13 mouse cellular contexts compared by ENCODE assay signal in genomic region chr16:33936885-33937284, GRCm38 (mm10). TPM values are rescaled to one million over a fixed set of nuclear protein-coding genes. Genes with fewer than 3 reads are reported as not detected.
DNase-seq lines count a peak whose midpoint lies in the region; ATAC-seq and TF ChIP-seq lines count a peak whose summit lies in the region.
"Had no signal": no experiment of that assay in that cellular context is flagged by ENCODE, and none has a peak within 500 bp of the region (broad histone marks: within the 10 kb centered on the region; RNA-seq: fewer than 3 reads in every experiment).

No protein-coding gene starts in this region.

- no peak for TF ChIP-seq EP300 in lung, postnatal 0 days (IDR thresholded peaks at IDR 0.05)

- H3K9me3 ChIP-seq in lung, embryonic 14.5 days (ENCODE audit: low read depth, low read length): no peaks in the 10 kb centered on the region
- H3K9me3 ChIP-seq in lung, postnatal 0 days (ENCODE audit: low read length): no peaks in the 10 kb centered on the region
- no peaks in the 10 kb centered on the region for H3K9me3 ChIP-seq in heart, embryonic 15.5 days (replicated peaks)
- no peaks in the 10 kb centered on the region for H3K9me3 ChIP-seq in hindbrain, embryonic 12.5 days (replicated peaks)
- H3K9me3 ChIP-seq: midbrain, embryonic 15.5 days had no signal

- no peaks in the 10 kb centered on the region for H3K27me3 ChIP-seq in lung, embryonic 14.5 days (ENCODE audit: insufficient read depth, low read length)
- no peaks in the 10 kb centered on the region for H3K27me3 ChIP-seq in lung, postnatal 0 days (replicated peaks; ENCODE audit: insufficient read depth, low read length)
- H3K27me3 ChIP-seq in heart, embryonic 15.5 days: no peaks in the 10 kb centered on the region
- H3K27me3 ChIP-seq in hindbrain, embryonic 12.5 days: no peaks in the 10 kb centered on the region

- H3K27ac ChIP-seq in gastrocnemius, adult 2 months: peak overlapping the region; percentile 82
- H3K27ac ChIP-seq in lung, embryonic 14.5 days (ENCODE audit: low read depth): no peak overlapping the region
- no peak overlapping the region for H3K27ac ChIP-seq in lung, postnatal 0 days (ENCODE audit: low read length)
- peak overlapping the region; percentile 91 for H3K27ac ChIP-seq in heart, embryonic 15.5 days
- H3K27ac ChIP-seq in hindbrain, embryonic 12.5 days: no peak overlapping the region
- H3K27ac ChIP-seq: hindbrain, postnatal 0 days; midbrain, embryonic 15.5 days had no signal

- no peak for TF ChIP-seq CTCF in gastrocnemius, adult 2 months (IDR thresholded peaks at IDR 0.05)
- no peak for TF ChIP-seq CTCF in lung, embryonic 14.5 days (IDR thresholded peaks at IDR 0.05; ENCODE audit: low read depth)
- TF ChIP-seq CTCF in lung, postnatal 0 days (IDR thresholded peaks at IDR 0.05): no peak

- ATAC-seq in lung, embryonic 14.5 days (ENCODE audit: insufficient read depth): no peak
- ATAC-seq in lung, postnatal 0 days: no peak
- ATAC-seq in heart, embryonic 15.5 days (replicated peaks; ENCODE audit: insufficient number of reproducible peaks, insufficient read depth, low FRiP score, low read depth): no peak
- ATAC-seq in megakaryocyte progenitor cell, adult 5-6 weeks (replicated peaks; ENCODE audit: poor library complexity): peak; percentile 40; the same call in 1 of the 2 replicates
- ATAC-seq in hindbrain, embryonic 12.5 days (ENCODE audit: low FRiP score): no peak
- ATAC-seq: forebrain, postnatal 0 days; midbrain, embryonic 15.5 days had no signal

- H3K36me3 ChIP-seq in lung, embryonic 14.5 days (ENCODE audit: insufficient read depth): no peaks in the 10 kb centered on the region
- H3K36me3 ChIP-seq in lung, postnatal 0 days (ENCODE audit: insufficient read depth, low read length): no peaks in the 10 kb centered on the region
- H3K36me3 ChIP-seq in heart, embryonic 15.5 days: no peaks in the 10 kb centered on the region
- no peaks in the 10 kb centered on the region for H3K36me3 ChIP-seq in hindbrain, embryonic 12.5 days
- H3K36me3 ChIP-seq: midbrain, embryonic 15.5 days had no signal

- H3K4me1 ChIP-seq in lung, embryonic 14.5 days (ENCODE audit: insufficient read depth): peaks cover 56% of the 10 kb centered on the region
- peaks cover 9% of the 10 kb centered on the region; the same call in 1 of the 2 replicates for H3K4me1 ChIP-seq in lung, postnatal 0 days (ENCODE audit: insufficient read depth, low read depth, low read length)
- H3K4me1 ChIP-seq in heart, embryonic 15.5 days (replicated peaks): peaks cover 96% of the 10 kb centered on the region
- peaks cover 34% of the 10 kb centered on the region for H3K4me1 ChIP-seq in hindbrain, embryonic 12.5 days

- WGBS in lung, embryonic 14.5 days: 67% methylated on average over 4 of the region's 4 CpGs
- 69% methylated on average over 4 of the region's 4 CpGs for WGBS in lung, postnatal 0 days
- 81% methylated on average over 4 of the region's 4 CpGs for WGBS in heart, embryonic 15.5 days
- 89% methylated on average over 4 of the region's 4 CpGs for WGBS in hindbrain, embryonic 12.5 days

- no peak overlapping the region for H3K4me2 ChIP-seq in lung, embryonic 14.5 days
- no peak overlapping the region for H3K4me2 ChIP-seq in lung, postnatal 0 days (replicated peaks; ENCODE audit: low read depth, low read length)
- H3K4me2 ChIP-seq in heart, embryonic 15.5 days: no peak overlapping the region
- no peak overlapping the region for H3K4me2 ChIP-seq in hindbrain, embryonic 12.5 days (replicated peaks)
- H3K4me2 ChIP-seq: midbrain, embryonic 15.5 days had no signal

- no peak overlapping the region for H3K4me3 ChIP-seq in gastrocnemius, adult 2 months
- no peak overlapping the region for H3K4me3 ChIP-seq in lung, embryonic 14.5 days (ENCODE audit: low read depth, low read length)
- H3K4me3 ChIP-seq in lung, postnatal 0 days (ENCODE audit: low read depth, low read length): no peak overlapping the region
- H3K4me3 ChIP-seq in heart, embryonic 15.5 days: no peak overlapping the region
- no peak overlapping the region for H3K4me3 ChIP-seq in hindbrain, embryonic 12.5 days
- H3K4me3 ChIP-seq: midbrain, embryonic 15.5 days had no signal

- DNase-seq in gastrocnemius, adult 2 months: no peak
- DNase-seq in gastrocnemius, adult 18-20 months (ENCODE audit: low spot score): no peak
- DNase-seq in lung, embryonic 14.5 days: peak; percentile 46
- no peak for DNase-seq in lung, postnatal 0 days (ENCODE audit: low spot score)
- DNase-seq in frontal cortex, postnatal 25 days (ENCODE audit: low spot score in 2 of 2): no peak
- DNase-seq: B cell, adult 2 months; thymus, postnatal 4 days had no signal

- no peak overlapping the region for H3K9ac ChIP-seq in lung, embryonic 14.5 days
- no peak overlapping the region for H3K9ac ChIP-seq in lung, postnatal 0 days (replicated peaks; ENCODE audit: low read depth)
- no peak overlapping the region for H3K9ac ChIP-seq in heart, embryonic 15.5 days
- H3K9ac ChIP-seq in hindbrain, embryonic 12.5 days: no peak overlapping the region
- H3K9ac ChIP-seq: forebrain, postnatal 0 days; midbrain, embryonic 15.5 days had no signal

- intact Hi-C loops in gastrocnemius, adult 2 months (cut with DNase I): loop anchor here (5.0 kb wide), 1 partner anchor 45 kb away; no protein-coding TSS in a partner anchor

RNA-seq across cellular contexts. Expression of gene Umps, which starts 30.0 kb away (rescaled TPM):
- 1 to 10 TPM; 5.3 to 7.3 TPM for total RNA-seq in gastrocnemius, adult 2 months (2021)
- 1 to 10 TPM; 5.8 to 6.8 TPM for total RNA-seq in gastrocnemius, adult 18-20 months (2021)
- polyA plus RNA-seq in lung, embryonic 14.5 days (2014; fragmentation: Nextera tagmentation; extraction: Ambion mirVana): 69.9 and 71.1 TPM in 2 replicates
- 10.3 and 11.1 TPM in 2 replicates for polyA plus RNA-seq in lung, postnatal 0 days (2015; fragmentation: Nextera tagmentation; extraction: Ambion mirVana)
- 23.9 and 30.7 TPM in 2 replicates for polyA plus RNA-seq in heart, embryonic 15.5 days (2015; fragmentation: Nextera tagmentation; extraction: Ambion mirVana)
- 61.6 and 61.9 TPM in 2 replicates for total RNA-seq in megakaryocyte progenitor cell, adult 5-6 weeks (2015)
- total RNA-seq in megakaryocyte progenitor cell, adult 5-6 weeks (2017): 111 and 113 TPM in 2 replicates
- polyA plus RNA-seq in hindbrain, embryonic 12.5 days (2016; fragmentation: Nextera tagmentation; extraction: Ambion mirVana): 38.2 and 39.4 TPM in 2 replicates

Comparison
In these comparisons a context has a peak if more than half of its experiments do, and no peak if none do; other contexts are left out.
1. H3K27ac ChIP-seq: peak in gastrocnemius, adult 2 months (single experiment) and heart, embryonic 15.5 days (single experiment); none in lung, embryonic 14.5 days (single experiment), lung, postnatal 0 days (single experiment) and hindbrain, embryonic 12.5 days (single experiment).